Mouse (Mus musculus) CH12.LX (cell line): ENCODE measurements at regions not wholly inside any gene's neighbourhood (a gene's known extent, or its start where the extent isn't known, plus 50 kb on each side); places are given as distances from the start of the nearest gene placed in this dataset.

Experiments
- DNase-seq: peaks from one replicate; pipeline ENCODE4 v3.0.0-alpha.2; 2013; ENCODE audit errors: extremely low read depth
- H3K27ac ChIP-seq: 2 replicates; pipeline ENCODE4 v1.5.1; 2012; ENCODE audit warnings: low read depth, mild to moderate bottlenecking, control low read depth, moderate library complexity; ENCODE audit not compliant: insufficient read depth
- H3K27me3 ChIP-seq: replicated peaks from 2 replicates; pipeline ENCODE3; 2012; ENCODE audit warnings: inconsistent platforms
- H3K36me3 ChIP-seq, 2 experiments: replicated peaks in 1 of 2; 2 replicates each; pipeline versions ENCODE3 to v1.6.1; 2012; ENCODE audit warnings: inconsistent platforms in 1 of 2, low read length in 1 of 2, mild to moderate bottlenecking in 1 of 2, mixed read lengths in 1 of 2, moderate library complexity in 1 of 2; ENCODE audit not compliant: control insufficient read depth in 1 of 2, insufficient read depth in 1 of 2
- H3K4me1 ChIP-seq, 2 experiments: 2 replicates each; pipeline ENCODE4 v1.6.1; 2012; ENCODE audit warnings: inconsistent platforms in 1 of 2, moderate library complexity in 1 of 2; ENCODE audit not compliant: insufficient read depth in 2 of 2, control insufficient read depth in 1 of 2
- H3K4me2 ChIP-seq: 2 replicates; pipeline ENCODE4 v1.6.1; 2012; ENCODE audit warnings: low read depth, mild to moderate bottlenecking, control low read depth; ENCODE audit not compliant: poor library complexity, insufficient read depth, severe bottlenecking
- H3K4me3 ChIP-seq, 3 experiments: fragments of 150-350 bp in 1 of 3; sonication (generic) in 1 of 3; replicated peaks in 1 of 3; 2 replicates each; pipeline versions ENCODE3 to v1.5.1; 2011 to 2012; ENCODE audit warnings: low read depth in 2 of 3, low read length in 2 of 3, mild to moderate bottlenecking in 2 of 3, moderate library complexity in 2 of 3, control low read depth in 1 of 3, improper control_type of control experiment in 1 of 3, inconsistent platforms in 1 of 3, mixed read lengths in 1 of 3; ENCODE audit not compliant: poor library complexity in 1 of 3
- H3K79me2 ChIP-seq: replicated peaks from 2 replicates; pipeline ENCODE4 v1.6.1; 2012; ENCODE audit warnings: mild to moderate bottlenecking, moderate library complexity; ENCODE audit not compliant: control insufficient read depth, poor library complexity, insufficient read depth, severe bottlenecking; ENCODE audit errors: extremely low read depth
- H3K9ac ChIP-seq: 2 replicates; pipeline ENCODE4 v1.6.1; 2012; ENCODE audit warnings: low read depth, mild to moderate bottlenecking, control low read depth, moderate library complexity; ENCODE audit not compliant: insufficient read depth
- H3K9me3 ChIP-seq: replicated peaks from 2 replicates; pipeline ENCODE3; 2012; ENCODE audit warnings: low read length, inconsistent platforms, mixed read lengths
- BHLHE40 ChIP-seq: IDR thresholded peaks from 2 replicates; pipeline ENCODE4 v1.6.1; 2011; ENCODE audit warnings: mild to moderate bottlenecking, low read depth, low read length, improper control_type of control experiment
- CHD2 ChIP-seq: IDR thresholded peaks from 2 replicates; pipeline ENCODE4 v1.6.1; 2011; ENCODE audit warnings: low read length, improper control_type of control experiment
- CTCF ChIP-seq, 2 experiments: IDR thresholded peaks in 1 of 2; conservative IDR thresholded peaks in 1 of 2; 2 replicates each; pipeline ENCODE4 v1.5.1; 2011 to 2012; ENCODE audit warnings: low read depth in 2 of 2, low read length in 2 of 2, improper control_type of control experiment in 1 of 2, inconsistent platforms in 1 of 2, mild to moderate bottlenecking in 1 of 2, moderate library complexity in 1 of 2
- E2F4 ChIP-seq: IDR thresholded peaks from 2 replicates; pipeline ENCODE4 v1.6.1; 2011; ENCODE audit warnings: low read depth, low read length, improper control_type of control experiment; ENCODE audit not compliant: insufficient replicate concordance
- EP300 ChIP-seq: IDR thresholded peaks from 2 replicates; pipeline ENCODE4 v1.6.1; 2011; ENCODE audit warnings: low read length, improper control_type of control experiment
- ETS1 ChIP-seq: conservative IDR thresholded peaks from 2 replicates; pipeline ENCODE4 v1.6.1; 2012; ENCODE audit warnings: low read depth, mild to moderate bottlenecking, inconsistent platforms, low read length, improper control_type of control experiment, moderate library complexity
- GABPA ChIP-seq: IDR thresholded peaks from 2 replicates; pipeline ENCODE4 v1.6.1; 2012; ENCODE audit warnings: low read depth, low read length, improper control_type of control experiment, inconsistent platforms; ENCODE audit not compliant: insufficient replicate concordance
- HCFC1 ChIP-seq: IDR thresholded peaks from 2 replicates; pipeline ENCODE4 v1.6.1; 2012; ENCODE audit warnings: low read depth, mild to moderate bottlenecking, inconsistent platforms, low read length, improper control_type of control experiment
- IRF4 ChIP-seq: IDR thresholded peaks from 2 replicates; pipeline ENCODE4 v1.6.1; 2014; ENCODE audit warnings: low read depth, mild to moderate bottlenecking, inconsistent platforms, low read length, improper control_type of control experiment
- JUN ChIP-seq: IDR thresholded peaks from 2 replicates; pipeline ENCODE4 v1.6.1; 2011; ENCODE audit warnings: low read depth, mild to moderate bottlenecking, low read length, improper control_type of control experiment, moderate library complexity; ENCODE audit not compliant: insufficient read depth
- JUND ChIP-seq: conservative IDR thresholded peaks from 2 replicates; pipeline ENCODE4 v1.6.1; 2011; ENCODE audit warnings: low read depth, low read length, improper control_type of control experiment
- MAFK ChIP-seq: IDR thresholded peaks from 2 replicates; pipeline ENCODE4 v1.6.1; 2011; ENCODE audit warnings: low read length, improper control_type of control experiment; ENCODE audit not compliant: insufficient replicate concordance
- MAX ChIP-seq: IDR thresholded peaks from 2 replicates; pipeline ENCODE4 v1.6.1; 2011; ENCODE audit warnings: low read length, improper control_type of control experiment
- MEF2A ChIP-seq: IDR thresholded peaks from 2 replicates; pipeline ENCODE4 v1.6.1; 2014; ENCODE audit warnings: low read depth, mild to moderate bottlenecking, inconsistent platforms, low read length, improper control_type of control experiment, borderline replicate concordance
- MXI1 ChIP-seq: IDR thresholded peaks from 2 replicates; pipeline ENCODE4 v1.6.1; 2011; ENCODE audit warnings: mild to moderate bottlenecking, low read depth, low read length, improper control_type of control experiment
- MYC ChIP-seq: IDR thresholded peaks from 2 replicates; pipeline ENCODE4 v1.6.1; 2011; ENCODE audit warnings: low read depth, mild to moderate bottlenecking, improper control_type of control experiment, low read length
- NELFE ChIP-seq: IDR thresholded peaks from 2 replicates; pipeline ENCODE4 v1.6.1; 2011; ENCODE audit warnings: low read depth, low read length, improper control_type of control experiment
- NRF1 ChIP-seq: IDR thresholded peaks from 2 replicates; pipeline ENCODE4 v1.6.1; 2014; ENCODE audit warnings: low read depth, mild to moderate bottlenecking, inconsistent platforms, low read length, improper control_type of control experiment, moderate library complexity
- PAX5 ChIP-seq: IDR thresholded peaks from 2 replicates; pipeline ENCODE4 v1.6.1; 2012; ENCODE audit warnings: low read length, inconsistent platforms, mixed read lengths
- POLR2A ChIP-seq: IDR thresholded peaks from 2 replicates; pipeline ENCODE4 v1.6.1; 2011; ENCODE audit warnings: low read depth, mild to moderate bottlenecking, improper control_type of control experiment, low read length
- POLR2AphosphoS2 ChIP-seq: IDR thresholded peaks from 2 replicates; pipeline ENCODE4 v1.6.1; 2011; ENCODE audit warnings: low read depth, low read length, improper control_type of control experiment
- RCOR1 ChIP-seq: conservative IDR thresholded peaks from 2 replicates; pipeline ENCODE4 v1.6.1; 2012; ENCODE audit warnings: low read depth, mild to moderate bottlenecking, inconsistent platforms, low read length, improper control_type of control experiment
- SIN3A ChIP-seq: IDR thresholded peaks from 2 replicates; pipeline ENCODE4 v1.6.1; 2012; ENCODE audit warnings: low read length, improper control_type of control experiment, inconsistent platforms
- TCF12 ChIP-seq: IDR thresholded peaks from 2 replicates; pipeline ENCODE4 v1.6.1; 2014; ENCODE audit warnings: low read depth, mild to moderate bottlenecking, inconsistent platforms, low read length, improper control_type of control experiment
- USF1 ChIP-seq: IDR thresholded peaks from 2 replicates; pipeline ENCODE4 v1.6.1; 2014; ENCODE audit warnings: low read depth, mild to moderate bottlenecking, inconsistent platforms, low read length, improper control_type of control experiment
- ZC3H11A ChIP-seq: IDR thresholded peaks from 2 replicates; pipeline ENCODE4 v1.6.1; 2012; ENCODE audit warnings: low read depth, mild to moderate bottlenecking, inconsistent platforms, low read length, improper control_type of control experiment
- ZNF384 ChIP-seq: IDR thresholded peaks from 2 replicates; pipeline ENCODE4 v1.6.1; 2012; ENCODE audit warnings: low read depth, low read length, improper control_type of control experiment, inconsistent platforms
- dilution Hi-C: fragments of 300-500 bp; cut with MboI; formaldehyde crosslinking; loops from 2 replicates; pipeline ENCODE4 v1.14.3; 2020; ENCODE audit warnings: low sequenced_read_pairs; ENCODE audit not compliant: extremely low pct_unique_long_range_greater_than_20kb, extremely low pct_ligation_motif_present
- in situ Hi-C: fragments of 300-500 bp; cut with MboI; formaldehyde crosslinking; loops from 3 replicates; pipeline ENCODE4 v1.14.3; 2019; ENCODE audit warnings: low sequenced_read_pairs, low pct_ligation_motif_present, low pct_unique_long_range_greater_than_20kb, mixed read lengths

DNA sequence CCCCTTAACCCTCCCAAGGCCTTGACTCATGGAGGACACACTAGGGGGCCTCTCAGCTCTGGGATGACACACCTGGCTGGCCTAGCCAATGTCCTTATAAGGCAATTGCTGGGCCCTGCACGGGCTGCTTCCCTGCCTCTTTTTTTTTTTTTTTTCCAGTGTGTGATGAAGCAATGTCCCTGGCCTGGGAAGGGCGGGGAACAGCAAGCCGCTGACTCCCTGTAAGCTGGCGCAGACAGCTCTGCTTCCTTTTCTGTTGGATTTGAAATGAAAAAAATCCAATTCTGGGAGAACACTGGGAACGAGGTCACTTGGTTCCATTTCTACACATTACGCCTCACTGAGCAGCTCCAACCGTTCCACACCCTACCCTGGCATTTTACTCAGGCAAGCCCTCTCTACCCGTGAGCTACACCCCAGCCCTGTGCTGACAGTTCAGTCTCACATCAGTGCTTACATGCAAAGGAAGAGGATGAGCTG lies 68.4 kb upstream of the 4930432M17Rik start:
- no peak overlapping the region for H3K27ac ChIP-seq
- H3K36me3 ChIP-seq: no peaks in the 10 kb centered on the region
- TF ChIP-seq MXI1: no peak
- 0 out of 2 replicates have a peak, but pooled peaks have one; percentile 20 for TF ChIP-seq ZNF384
- H3K9me3 ChIP-seq: no peaks in the 10 kb centered on the region
- dilution Hi-C loops (no loop called here), in situ Hi-C loops (no loop called here)
- H3K4me2 ChIP-seq: no peak overlapping the region
- no peak overlapping the region for H3K4me3 ChIP-seq
- no peak for DNase-seq
- no peak overlapping the region for H3K9ac ChIP-seq
- H3K4me1 ChIP-seq: peaks cover 4 to 16% of the 10 kb centered on the region in 2 experiments
- H3K79me2 ChIP-seq: no peaks in the 10 kb centered on the region
- H3K27me3 ChIP-seq: no peaks in the 10 kb centered on the region

DNA sequence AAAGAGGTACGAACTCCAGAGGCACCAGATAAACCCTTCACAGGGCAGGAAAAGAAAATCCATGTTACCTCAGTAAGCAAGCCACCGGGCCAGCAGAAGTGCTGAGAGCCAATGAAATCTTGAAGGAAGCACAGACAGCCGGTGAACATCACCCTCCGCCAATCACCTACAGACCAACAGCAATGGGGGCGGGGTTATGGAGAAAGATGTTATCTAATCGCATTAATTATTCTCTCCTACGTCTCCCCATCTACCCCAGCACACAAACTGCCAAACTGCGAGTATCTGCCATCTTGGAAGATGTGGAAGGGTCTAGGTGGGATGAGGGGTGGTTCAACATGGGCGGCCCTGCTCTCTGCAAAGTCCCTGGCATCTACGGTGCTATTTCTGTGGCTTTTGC lies 68.6 kb upstream of the Slc44a3 start:
- Histone ChIP-seq H3K27ac (no peak overlapping the region), H3K79me2 (no peaks in the 10 kb centered on the region), H3K27me3 (no peaks in the 10 kb centered on the region), H3K4me3 (no peak overlapping the region), H3K4me1 (peaks cover 6 to 18% of the 10 kb centered on the region in 2 experiments), H3K36me3 (no peaks in the 10 kb centered on the region), H3K4me2 (no peak overlapping the region), H3K9ac (no peak overlapping the region), H3K9me3 (no peaks in the 10 kb centered on the region)
- no peak for TF ChIP-seq ZC3H11A
- TF ChIP-seq NRF1: no peak
- TF ChIP-seq GABPA: no peak
- no peak for TF ChIP-seq CHD2
- no peak for TF ChIP-seq POLR2A
- TF ChIP-seq ETS1: no peak
- no peak for TF ChIP-seq MAX
- no peak for TF ChIP-seq POLR2AphosphoS2
- no peak for TF ChIP-seq BHLHE40
- dilution Hi-C loops: no loop called here
- in situ Hi-C loops: no loop called here
- DNase-seq: no peak

DNA sequence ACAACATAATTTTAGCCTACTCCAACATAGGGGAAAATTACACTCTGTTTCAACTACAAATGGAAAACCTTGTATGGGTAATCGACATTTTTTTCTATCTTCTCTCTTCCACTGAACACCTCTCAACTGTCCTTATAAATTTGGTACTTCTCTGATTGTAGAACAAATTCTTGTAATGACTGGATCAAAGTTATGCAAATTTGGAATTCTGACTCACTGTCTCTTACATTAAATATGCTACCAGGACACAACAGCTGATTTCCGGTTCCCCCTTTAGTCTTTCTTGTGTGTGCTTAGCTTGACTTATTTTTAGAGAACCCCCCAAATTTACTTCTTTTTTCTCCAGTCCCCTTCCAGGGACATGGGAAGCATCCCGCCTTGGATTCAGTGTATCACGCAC lies 68.2 kb upstream of the Slc44a3 start:
- in situ Hi-C loops: no loop called here
- no peak for TF ChIP-seq SIN3A
- no peak for TF ChIP-seq MAFK
- no peak for TF ChIP-seq E2F4
- peak; percentile 77 for TF ChIP-seq JUND
- no peak for TF ChIP-seq MYC
- TF ChIP-seq TCF12: no peak
- peak; percentile 70 for TF ChIP-seq EP300
- TF ChIP-seq POLR2A: no peak
- TF ChIP-seq CTCF (conservative IDR thresholded peaks at IDR 0.05 in 1 of 2, IDR thresholded peaks at IDR 0.05 in 1 of 2; ENCODE audit: low read depth in 2 of 2, low read length in 2 of 2): no peak
- no peak for TF ChIP-seq PAX5
- TF ChIP-seq MEF2A: 0 out of 2 replicates have a peak, but pooled peaks have one; percentile 16
- TF ChIP-seq HCFC1: no peak
- no peak for TF ChIP-seq NELFE
- peak; percentile 31; the same call in 1 of the 2 replicates for TF ChIP-seq BHLHE40
- peak; percentile 53 for TF ChIP-seq IRF4
- no peak for TF ChIP-seq RCOR1
- TF ChIP-seq JUN: peak; percentile 60; the same call in 1 of the 2 replicates
- no peak for TF ChIP-seq CHD2
- no peak for TF ChIP-seq MXI1
- no peak for TF ChIP-seq USF1
- peak; percentile 80 for TF ChIP-seq ETS1
- H3K27me3 ChIP-seq: no peaks in the 10 kb centered on the region
- no peak overlapping the region for H3K4me3 ChIP-seq
- no peaks in the 10 kb centered on the region for H3K36me3 ChIP-seq
- H3K4me2 ChIP-seq: no peak overlapping the region
- H3K79me2 ChIP-seq: no peaks in the 10 kb centered on the region
- H3K27ac ChIP-seq: no peak overlapping the region
- H3K9me3 ChIP-seq: no peaks in the 10 kb centered on the region
- dilution Hi-C loops: no loop called here
- H3K4me1 ChIP-seq: peaks cover 6 to 18% of the 10 kb centered on the region in 2 experiments
- no peak overlapping the region for H3K9ac ChIP-seq
- peak; percentile 48 for DNase-seq
